Mouse (Mus musculus) erythroblast, adult 5-6 weeks (primary cell): Measurements from ENCODE around the gene Cisd1. TPM values are rescaled to one million over a fixed set of nuclear protein-coding genes. Genes with fewer than 3 reads are reported as not detected.
A peak's percentile ranks its signal among the peaks of the same experiment; 100 is the strongest.
"Not testable (repeated sequence)": the region's sequence is repeated elsewhere in the genome, so short reads cannot be mapped to it uniquely, and the experiment has no call there.

Experiments used
- ATAC-seq: replicated peaks from 2 replicates; pipeline ENCODE4 v1.8.0; 2016; ENCODE audit warnings: moderate number of reproducible peaks, mild to moderate bottlenecking, moderate TSS enrichment, inconsistent platforms; ENCODE audit not compliant: poor library complexity, low FRiP score, severe bottlenecking
- total RNA-seq, 2 experiments: library from RNA; stranded (forward) in 1 of 2; stranded (reverse) in 1 of 2; fragments of 150-400 nt in 1 of 2; fragments of 200-764, 138-1000 nt in 1 of 2; gene quantifications; 2 replicates each; pipeline versions ENCODE4 v1.2.3 to v1.2.4; 2015 to 2017; ENCODE audit warnings: low replicate concordance in 2 of 2

Gene Cisd1
- total RNA-seq (2015; ENCODE audit: low replicate concordance) (10.0 and 15.7 TPM in 2 replicates), total RNA-seq (2017; ENCODE audit: low replicate concordance) (3.9 and 4.1 TPM in 2 replicates)

DNA sequence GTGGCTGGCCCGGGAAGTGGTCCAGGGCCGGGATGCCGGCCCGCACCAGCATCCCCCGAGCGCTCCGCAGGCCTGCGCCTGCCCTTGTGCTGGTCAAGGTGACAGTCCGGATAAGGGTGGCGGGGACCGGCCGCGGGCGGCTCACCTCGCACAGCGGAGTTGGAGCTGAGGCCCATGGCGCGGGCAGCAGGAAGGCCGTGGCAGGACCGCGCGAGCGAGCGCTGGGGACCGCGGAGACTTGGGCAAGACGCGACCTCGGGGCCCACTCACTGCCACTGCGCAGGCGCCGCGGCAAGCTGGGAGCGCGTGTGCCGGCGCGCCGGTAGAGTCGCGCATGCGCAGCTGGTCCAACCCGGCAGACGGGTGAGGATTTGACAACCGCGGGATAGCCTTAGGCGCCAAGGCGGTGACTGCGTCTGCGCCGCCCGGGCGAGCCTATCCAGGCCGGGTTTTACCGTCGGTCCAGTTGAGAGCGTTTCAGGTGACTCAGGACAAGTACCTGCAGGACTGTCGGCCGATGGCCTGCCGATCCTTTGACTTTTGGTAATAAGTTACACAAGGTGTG lies at the start of gene Cisd1:
Gene Cisd1, minus strand, starts transcription at position 376 of the 565 bp plus-strand sequence.
- ATAC-seq: peak; percentile 71

DNA sequence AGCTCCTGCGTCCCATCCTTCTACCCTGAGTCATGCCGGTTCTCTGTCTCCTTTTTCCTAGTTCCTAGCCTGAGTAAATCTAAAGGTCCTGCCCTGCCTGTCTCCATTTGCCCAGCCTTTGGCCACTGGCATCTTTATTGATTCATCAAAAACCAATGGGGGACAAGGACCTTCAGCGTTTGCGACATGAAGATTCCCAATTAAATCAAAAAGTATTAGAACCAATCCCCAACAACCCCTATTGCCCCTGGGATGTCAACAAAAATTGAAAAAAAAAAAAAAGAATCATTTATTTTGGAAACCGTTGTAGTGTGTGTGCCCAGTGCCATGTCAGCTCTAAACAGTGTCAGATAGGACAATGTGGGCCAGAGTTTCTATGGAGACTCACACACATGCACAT lies 44.6 kb upstream of the Cisd1 start:
- no peak for ATAC-seq

DNA sequence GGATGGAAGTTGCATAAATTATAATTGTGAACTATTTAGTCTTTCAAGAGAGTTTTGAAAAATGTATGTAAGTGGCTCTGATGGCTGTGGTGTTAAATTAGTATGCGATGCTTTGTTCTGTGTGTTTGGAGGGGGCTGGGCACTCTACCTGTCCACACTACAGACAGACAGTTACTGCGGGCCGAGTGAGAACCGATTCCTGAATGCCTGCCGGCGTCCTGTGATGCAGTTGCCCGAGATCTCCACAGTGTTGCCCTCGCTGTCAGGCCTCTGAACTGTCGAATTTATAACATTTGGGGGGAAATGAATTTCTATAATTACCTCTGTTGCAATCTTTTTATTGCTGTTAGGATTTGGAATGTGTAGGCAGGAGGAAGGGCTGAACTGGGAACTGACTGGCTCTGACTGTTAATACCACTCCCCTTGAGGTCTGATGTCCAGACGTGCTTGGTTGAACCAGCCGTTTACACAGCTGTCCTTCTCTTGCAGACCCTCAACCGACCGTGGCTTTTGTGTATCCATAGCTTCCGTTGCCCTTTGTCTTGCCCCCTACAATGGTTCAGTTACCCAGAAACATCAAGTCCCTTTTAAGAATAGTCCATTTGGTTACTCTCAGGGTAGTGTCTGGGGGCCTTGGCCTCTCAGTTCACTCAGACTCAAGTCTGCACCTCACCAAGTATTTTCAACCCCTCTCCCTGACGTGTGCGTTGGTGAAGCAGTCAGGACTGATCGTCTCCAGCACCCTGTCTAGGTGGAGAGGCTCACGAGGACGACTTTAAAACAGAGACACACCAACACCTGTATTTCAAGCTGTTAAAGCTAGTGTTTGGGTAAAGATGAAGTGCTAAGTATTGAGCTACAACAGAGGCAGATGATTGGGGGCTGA lies 39.6 kb upstream of the Cisd1 start:
- no peak for ATAC-seq

DNA sequence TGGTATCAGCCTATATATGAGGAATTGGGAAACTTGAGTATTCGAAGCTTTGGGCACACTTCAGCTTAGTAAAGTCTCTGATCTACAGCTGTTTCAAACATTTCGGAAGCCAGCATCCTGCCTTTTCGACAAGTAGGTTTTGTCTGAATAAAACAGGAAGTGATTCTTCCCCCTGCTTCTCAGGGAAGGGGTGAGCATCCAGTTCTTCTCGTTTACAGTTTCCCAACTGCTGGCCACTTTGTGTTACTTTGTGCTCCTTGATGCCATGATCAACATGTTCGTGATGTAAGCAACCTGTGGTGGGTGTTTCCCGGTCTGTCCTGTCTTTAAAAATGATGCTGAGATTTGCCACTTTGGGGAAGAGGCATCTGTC lies 38.8 kb upstream of the Cisd1 start:
- ATAC-seq: not testable (repeated sequence)

DNA sequence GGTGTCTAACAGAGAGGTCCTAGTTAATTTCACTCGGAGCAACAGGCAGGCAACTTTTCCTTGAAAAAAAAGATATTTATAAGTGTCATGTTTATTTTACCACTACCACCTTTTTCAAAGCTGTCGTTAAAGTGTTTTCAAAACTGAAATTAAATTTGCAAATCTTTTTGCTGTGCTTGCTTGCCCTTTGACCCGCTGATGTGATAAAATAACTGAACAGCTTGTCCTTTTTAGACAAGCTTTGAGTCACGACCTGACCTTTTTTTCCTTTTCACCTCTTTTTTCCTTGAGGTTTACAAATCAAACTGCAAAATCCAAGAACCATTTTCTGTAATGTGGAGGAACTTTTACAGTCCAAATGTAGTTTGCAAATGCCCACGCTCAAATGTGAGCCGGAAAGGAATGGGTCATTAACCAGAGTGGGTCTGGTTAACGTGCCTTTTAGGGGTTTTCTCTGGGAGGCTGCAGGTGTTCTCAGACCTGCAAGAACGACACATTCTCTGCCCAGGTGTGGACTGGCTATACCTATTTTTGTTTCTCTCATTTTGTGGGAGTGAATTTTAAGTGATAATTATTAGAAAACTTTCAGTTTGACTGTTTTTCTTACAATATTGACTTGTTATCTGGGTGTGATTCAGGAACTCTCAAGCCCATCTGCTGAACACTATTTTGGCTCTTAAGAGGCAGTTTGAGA lies 38.3 kb upstream of the Cisd1 start:
- ATAC-seq: no peak

DNA sequence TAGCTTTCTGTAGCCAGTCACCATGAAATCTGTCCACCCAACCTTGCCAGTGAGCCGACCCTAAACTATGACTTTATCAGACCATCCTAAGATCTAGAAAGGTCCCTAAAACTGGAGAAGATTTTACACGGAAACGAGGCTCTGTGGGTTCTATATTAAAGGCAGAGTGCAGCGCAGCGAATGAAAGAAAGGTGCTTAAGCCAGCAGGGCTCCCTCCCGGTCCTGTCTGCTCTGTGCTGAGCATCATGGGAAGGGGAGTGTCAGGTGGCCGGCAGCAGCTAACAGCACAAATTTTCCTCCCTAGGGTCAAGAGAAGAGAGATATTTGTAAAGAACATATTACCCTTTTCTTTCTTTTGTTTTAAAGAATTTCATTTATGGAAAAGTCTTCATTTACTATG lies 37.4 kb upstream of the Cisd1 start:
- no peak for ATAC-seq

DNA sequence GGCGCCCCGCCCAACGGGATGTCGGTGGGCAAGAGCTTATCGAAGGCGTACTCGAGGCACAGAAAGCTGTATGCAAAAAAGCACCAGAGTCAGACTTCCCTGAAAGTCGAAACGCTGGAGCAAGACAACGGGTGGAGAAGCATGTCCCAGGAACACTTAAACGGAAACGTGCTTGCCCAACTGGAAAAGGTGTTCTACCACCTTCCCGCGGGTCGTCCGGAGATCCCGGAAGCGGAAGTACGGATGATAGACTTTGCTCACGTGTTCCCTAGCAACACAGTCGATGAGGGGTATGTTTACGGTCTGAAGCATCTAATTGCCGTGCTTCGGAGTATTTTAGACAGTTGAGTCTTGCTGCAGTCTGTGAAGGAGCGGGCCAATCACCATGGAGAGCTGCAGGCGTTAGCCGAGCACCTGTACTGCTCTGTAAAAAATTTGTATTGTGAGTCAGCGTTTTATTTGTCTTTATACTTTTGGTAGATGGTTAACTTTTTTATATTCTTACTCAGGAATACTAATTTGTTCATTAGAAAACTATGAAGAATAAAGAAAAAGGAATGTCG lies 36.8 kb upstream of the Cisd1 start:
- no peak for ATAC-seq

DNA sequence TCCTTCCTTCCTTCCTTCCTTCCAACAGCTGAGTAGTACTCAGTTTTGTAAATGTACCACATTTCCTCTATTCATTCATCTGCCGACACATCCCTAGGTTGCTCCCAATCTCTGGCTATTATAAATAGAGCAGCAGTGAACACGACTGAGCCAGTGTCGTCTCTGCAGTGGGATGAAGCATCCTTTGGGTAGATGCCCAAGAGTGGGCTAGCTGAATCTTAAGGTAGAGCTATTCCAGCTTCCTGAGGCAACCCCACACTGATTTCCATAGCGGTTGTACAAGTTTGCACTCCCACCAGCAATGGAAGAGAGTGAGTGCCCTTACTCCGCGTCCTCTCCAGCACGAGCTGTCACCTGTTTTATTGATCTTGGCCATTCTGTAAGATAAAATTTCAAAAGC lies 35.7 kb upstream of the Cisd1 start:
- no peak for ATAC-seq

DNA sequence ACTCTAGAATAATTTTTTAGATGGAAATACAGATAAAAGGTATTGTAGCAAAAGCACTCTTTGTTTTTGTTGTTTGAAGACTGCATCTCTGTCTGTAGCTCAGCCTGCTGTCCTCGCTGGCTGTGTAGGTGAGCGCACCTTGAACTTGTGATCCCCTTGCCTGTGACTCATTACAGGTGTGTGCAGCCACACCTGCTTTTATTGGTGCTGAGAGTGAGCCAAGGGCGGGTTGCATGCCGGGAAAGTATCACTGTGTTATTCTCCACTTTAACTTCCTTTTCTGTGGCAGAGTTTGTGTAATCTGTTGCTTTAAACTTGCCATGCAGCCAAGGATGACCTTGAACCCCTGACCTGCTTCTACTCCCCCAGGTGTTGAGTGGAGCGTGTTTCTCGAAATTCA lies 31.3 kb upstream of the Cisd1 start:
- no peak for ATAC-seq

DNA sequence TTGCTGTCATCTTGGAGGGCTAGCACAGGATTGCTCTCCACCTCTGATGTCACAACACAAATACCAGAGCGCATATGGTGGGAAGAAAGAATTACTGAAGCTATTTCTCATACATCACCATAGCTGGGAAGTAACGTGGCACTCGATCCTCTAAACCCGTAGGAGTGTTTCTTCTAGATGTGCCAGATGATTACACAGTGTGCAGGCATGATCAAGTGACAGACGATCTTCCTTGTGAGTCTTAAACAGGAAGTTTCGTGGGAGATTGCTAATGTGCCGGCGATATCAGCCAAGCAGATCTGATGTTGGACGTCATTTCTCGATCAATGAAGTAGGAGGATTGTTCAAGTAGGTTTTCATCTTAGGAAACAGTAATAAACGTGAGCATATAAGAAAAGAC lies 29.0 kb upstream of the Cisd1 start:
- ATAC-seq: no peak

DNA sequence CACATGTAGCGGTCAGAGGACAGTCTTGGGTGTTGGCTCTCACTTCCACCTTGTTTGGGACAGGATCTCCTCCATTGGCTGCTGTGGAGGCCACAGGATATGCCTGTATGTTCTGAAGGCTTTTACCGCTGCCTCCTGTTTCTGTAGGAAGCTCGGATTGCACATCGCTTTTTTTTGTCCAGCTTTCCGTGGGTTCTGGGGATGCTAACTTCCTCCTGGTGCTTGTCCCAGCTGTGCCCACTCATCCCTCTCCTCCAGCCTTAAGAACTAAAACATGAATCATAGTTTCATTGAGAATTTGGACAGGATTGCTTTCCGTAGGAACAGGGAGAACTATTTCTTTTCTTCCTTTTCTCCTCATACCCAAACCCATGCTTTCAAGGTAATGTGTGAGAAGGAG lies 27.1 kb upstream of the Cisd1 start:
- no peak for ATAC-seq

DNA sequence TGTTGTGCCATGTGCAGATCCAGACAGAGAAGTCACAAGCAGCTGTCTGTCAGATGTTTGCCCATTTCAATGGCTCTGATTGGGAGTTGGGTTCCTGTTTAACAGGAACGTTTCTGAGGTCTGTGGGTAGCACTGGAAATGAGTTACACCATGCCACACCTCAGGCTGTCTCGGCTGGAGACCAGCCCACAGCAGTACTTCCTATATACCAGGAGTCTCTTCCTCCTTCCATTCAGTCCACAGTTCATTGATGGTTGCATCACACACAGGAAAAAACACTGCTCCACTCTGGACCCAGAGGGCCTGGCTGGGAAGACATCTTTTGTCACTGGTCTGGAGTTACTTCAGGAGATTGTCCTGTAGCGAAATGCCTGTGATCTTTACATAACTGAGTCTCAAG lies 24.7 kb upstream of the Cisd1 start:
- no peak for ATAC-seq

DNA sequence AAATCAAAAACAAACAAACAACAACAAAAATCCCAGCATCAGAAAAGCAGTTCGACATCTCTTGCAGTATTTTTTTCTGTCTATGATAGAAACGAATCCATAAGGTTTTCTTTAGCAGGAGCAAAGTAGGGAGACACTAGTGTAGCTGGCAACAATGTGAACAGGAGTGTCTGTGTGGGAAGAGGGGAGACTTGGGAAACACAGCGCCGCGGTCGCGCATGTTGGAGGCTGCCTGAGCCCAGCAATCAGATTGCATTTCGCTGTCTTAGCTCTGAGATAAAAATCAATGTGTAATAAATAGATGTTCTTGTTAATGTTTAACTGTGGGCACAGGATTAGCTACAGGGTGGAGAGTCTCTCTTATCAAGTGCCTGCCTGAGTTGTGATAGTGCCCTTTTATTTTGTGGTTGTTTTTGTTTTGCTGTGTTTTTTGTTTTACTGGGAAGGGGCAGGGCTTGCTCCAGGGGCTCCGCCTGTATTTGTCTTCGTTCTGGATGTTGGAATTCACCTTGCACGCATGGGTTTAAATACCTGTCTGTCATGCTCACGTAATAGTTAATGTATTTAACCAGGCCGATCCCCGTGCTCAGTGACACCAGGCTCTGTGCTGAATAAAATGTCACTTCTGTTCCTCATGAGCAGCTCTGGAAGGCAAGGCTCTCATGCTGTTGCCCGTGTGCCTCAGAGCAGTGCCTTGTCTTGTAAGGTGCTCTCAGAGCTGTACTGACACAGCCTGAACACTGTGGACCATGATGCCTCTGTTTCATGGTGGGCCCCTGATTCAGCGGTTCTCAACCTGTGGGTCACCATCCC lies 23.6 kb upstream of the Cisd1 start:
- ATAC-seq: no peak

DNA sequence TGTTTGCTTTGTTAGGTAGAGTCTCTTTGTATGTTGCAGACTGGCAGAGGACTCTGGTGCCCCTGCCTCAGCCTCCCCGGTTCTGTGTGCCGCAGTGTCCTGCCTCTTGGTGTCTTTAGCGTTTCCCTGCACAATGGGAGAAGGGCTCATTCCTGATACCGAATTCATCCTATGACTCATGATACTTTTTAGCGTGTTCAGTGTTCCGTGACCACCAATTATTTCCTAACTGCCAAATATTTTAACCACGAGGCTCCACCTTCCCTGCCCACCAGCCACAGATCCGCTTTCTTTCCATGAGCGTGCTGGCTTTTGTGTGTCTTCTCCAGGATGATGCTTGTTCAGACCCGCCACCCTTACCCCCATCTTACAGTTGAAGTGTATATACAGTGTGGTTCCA lies 19.1 kb upstream of the Cisd1 start:
- ATAC-seq: no peak

DNA sequence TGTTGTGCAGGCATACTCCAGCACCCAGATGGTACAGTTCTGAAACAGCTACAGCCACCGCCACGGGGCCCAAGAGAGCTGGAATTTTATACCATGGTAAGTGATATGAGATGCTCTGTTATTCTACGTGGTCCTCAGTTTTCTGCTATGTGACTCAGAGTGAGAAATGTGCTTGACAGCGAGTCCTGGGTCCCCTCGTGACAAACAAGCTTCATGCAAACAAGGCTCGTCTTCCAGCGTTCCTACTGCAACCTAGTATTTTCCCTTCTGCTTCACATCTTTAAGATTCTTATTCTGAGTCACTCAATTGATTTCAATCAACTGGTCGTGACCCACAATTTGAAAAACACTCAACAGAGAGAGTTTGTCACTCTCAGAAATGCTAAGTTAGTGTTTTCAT lies 18.7 kb upstream of the Cisd1 start:
- ATAC-seq: no peak

DNA sequence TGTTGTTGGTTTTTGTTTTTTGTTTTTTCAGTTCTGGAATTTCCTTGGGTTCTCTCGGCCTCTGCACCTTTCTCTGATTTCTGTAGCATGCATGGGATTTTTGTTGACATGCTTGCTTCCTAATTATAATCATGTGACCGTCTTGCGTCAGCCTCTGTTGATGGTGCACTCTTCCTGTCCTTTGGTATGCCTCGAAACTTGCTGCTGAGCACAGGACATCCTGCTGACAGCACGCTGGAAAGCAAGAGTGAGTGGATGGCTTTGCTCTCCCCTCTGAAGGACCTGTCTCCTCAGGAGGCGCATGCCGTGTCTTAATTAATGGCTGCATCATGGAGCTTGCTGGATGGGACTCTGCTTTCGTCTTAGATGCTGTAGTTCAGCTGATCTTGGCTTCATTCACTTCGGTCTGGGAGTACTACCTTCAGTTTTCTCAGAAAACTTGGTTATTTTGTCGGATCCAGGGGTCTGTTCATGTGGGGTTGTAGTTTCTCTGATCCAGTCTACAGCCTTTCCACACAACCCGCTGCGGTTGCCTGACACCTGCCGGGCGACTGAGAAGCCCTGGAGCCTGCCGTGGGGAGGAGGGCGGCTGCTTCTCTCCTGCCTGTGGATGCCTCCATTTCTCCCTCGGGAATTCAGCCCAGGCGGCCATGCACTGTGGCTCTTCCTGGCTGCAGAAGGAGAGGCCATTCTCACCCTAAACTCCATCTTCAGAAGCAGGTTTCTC lies 17.2 kb upstream of the Cisd1 start:
- no peak for ATAC-seq

DNA sequence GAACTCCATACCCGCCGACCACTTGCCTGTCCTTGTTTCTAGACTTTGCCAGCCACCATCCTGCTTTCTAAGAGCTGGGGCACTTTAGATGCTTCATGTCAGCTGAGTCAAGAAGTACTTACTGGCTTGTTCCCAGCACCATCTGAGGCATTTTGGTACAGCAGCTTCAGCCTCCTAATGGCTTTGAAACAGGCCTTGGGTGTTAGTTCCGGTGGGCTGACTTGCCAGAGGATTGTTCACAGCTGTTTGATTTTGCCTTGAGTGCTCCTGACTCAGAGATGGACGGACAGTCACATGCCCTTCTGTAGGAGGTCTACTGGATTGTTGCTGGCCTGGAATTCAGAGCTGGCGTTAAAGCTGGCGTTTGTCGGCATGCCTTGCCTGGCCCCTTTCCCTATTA lies 16.3 kb upstream of the Cisd1 start:
- no peak for ATAC-seq

DNA sequence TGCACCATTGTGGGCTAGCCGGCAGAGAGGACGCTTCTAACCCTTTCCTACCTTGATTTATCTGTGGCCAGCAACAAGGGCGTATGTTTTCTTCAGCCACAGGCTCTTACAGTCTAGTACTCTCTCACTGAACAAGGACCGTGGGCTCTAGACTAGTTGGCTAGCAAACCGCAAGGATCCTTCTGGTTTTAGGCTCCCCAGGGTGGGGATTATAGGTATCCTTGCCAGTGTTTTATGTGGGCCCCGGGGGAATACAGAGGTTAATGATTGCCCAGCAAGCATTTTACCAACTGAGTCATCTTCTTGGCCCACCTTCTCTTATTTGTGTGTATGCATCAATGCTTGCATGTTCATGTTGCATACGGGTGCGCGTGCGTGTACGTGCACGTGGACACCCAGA lies 10.2 kb upstream of the Cisd1 start:
- ATAC-seq: no peak

DNA sequence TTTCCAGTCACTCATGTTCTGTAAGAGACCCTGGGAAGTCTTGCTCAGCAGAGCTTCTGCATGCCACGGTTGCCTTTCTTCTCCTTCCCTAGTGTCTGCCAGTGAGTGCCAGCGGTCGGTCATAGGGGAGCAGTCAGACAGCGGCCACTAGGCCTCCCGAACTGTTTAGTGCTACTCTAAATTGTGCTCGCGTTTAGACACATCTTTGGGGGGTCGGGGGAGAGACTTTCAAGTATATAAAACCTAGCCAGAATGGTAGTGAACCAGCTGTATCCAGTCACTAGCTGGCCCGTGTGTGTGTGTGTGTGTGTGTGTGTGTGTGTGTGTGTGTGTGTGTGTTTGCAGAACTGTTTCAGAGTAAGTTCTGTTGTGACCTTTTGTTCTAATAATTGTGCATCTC lies 9.1 kb upstream of the Cisd1 start:
- no peak for ATAC-seq
